Mouse (Mus musculus) spleen, adult 2 months (tissue): ENCODE data around the gene Ckmt1. TPM values are rescaled to one million over a fixed set of nuclear protein-coding genes. Genes with fewer than 3 reads are reported as not detected.
A peak's percentile ranks its signal among the peaks of the same experiment; 100 is the strongest.

Experiments
- DNase-seq, 2 experiments: peaks; one replicate each; pipeline versions ENCODE4 v3.0.0 to v3.0.0-alpha.2; 2012 to 2021; ENCODE audit warnings: low spot score in 2 of 2, low read depth in 1 of 2
- H3K27ac ChIP-seq: fragments of 200-500 bp; 2 replicates; pipeline ENCODE4 v1.5.1; 2012; ENCODE audit warnings: low read length, inconsistent platforms; ENCODE audit not compliant: insufficient read depth
- H3K27me3 ChIP-seq: fragments of 200-500 bp; 2 replicates; pipeline ENCODE4 v1.6.1; 2012; ENCODE audit warnings: mild to moderate bottlenecking, moderate library complexity, low read length, inconsistent platforms; ENCODE audit not compliant: control insufficient read depth, insufficient read depth
- H3K36me3 ChIP-seq: fragments of 200-500 bp; 2 replicates; pipeline ENCODE4 v1.6.1; 2012; ENCODE audit warnings: mild to moderate bottlenecking, low read length, inconsistent platforms; ENCODE audit not compliant: control insufficient read depth, insufficient read depth
- H3K4me1 ChIP-seq: fragments of 200-500 bp; 2 replicates; pipeline ENCODE4 v1.6.1; 2011; ENCODE audit warnings: inconsistent platforms; ENCODE audit not compliant: control insufficient read depth, insufficient read depth, insufficient read length
- H3K4me3 ChIP-seq: fragments of 200-500 bp; 2 replicates; pipeline ENCODE4 v1.5.1; 2011; ENCODE audit warnings: mild to moderate bottlenecking, inconsistent platforms; ENCODE audit not compliant: insufficient read depth, insufficient read length; ENCODE audit errors: extremely low read depth
- CTCF ChIP-seq: fragments of 200-500 bp; IDR thresholded peaks from 2 replicates; pipeline ENCODE4 v1.5.1; 2011; ENCODE audit warnings: mild to moderate bottlenecking, inconsistent platforms; ENCODE audit not compliant: insufficient read depth, insufficient read length, insufficient replicate concordance; ENCODE audit errors: extremely low read depth
- POLR2A ChIP-seq: fragments of 200-500 bp; IDR thresholded peaks from 2 replicates; pipeline ENCODE4 v1.6.1; 2011; ENCODE audit warnings: low read depth, low read length, inconsistent platforms
- WGBS: fragments of 180-500 bp; shearing (Covaris S2); methylation state at CpG from one replicate; pipeline ENCODE4 v1.1.7; 2018; 5-methylcytosine and 5-hydroxymethylcytosine counted together
- polyA plus RNA-seq: library from polyadenylated mRNA; depleted of rRNA; stranded (reverse); fragments of >200 nt; gene quantifications from 2 replicates; pipeline ENCODE4 v1.2.3, GENCODE M21; 2012

The Ckmt1 gene
- polyA plus RNA-seq, 1 experiment, result 0.36 TPM

GRCm38 (mm10) chr2:121353156-121353555 is 4.4 kb upstream of the Ckmt1 start:
- Histone ChIP-seq H3K27me3 (peaks cover 4% of the 10 kb centered on the region; the same call in 1 of the 2 replicates), H3K27ac (no peak overlapping the region), H3K4me3 (no peak overlapping the region), H3K36me3 (no peaks in the 10 kb centered on the region), H3K4me1 (no peaks in the 10 kb centered on the region)
- 78% methylated on average over 8 of the region's 8 CpGs for WGBS
- DNase-seq, result no peak
- no peak for TF ChIP-seq CTCF
- no peak for TF ChIP-seq POLR2A

GRCm38 (mm10) chr2:121354378-121354777 is 3.1 kb upstream of the Ckmt1 start:
- peaks cover 12% of the 10 kb centered on the region for H3K27me3 ChIP-seq
- H3K36me3 ChIP-seq, result no peaks in the 10 kb centered on the region
- peak overlapping the region; percentile 80; the same call in 1 of the 2 replicates for H3K4me3 ChIP-seq
- H3K27ac ChIP-seq, result no peak overlapping the region
- no peak for DNase-seq
- H3K4me1 ChIP-seq, result peaks cover 5% of the 10 kb centered on the region; the same call in 1 of the 2 replicates
- WGBS, result 4% methylated on average over 6 of the region's 6 CpGs
- TF ChIP-seq CTCF (no peak), POLR2A (no peak)

GRCm38 (mm10) chr2:121354820-121355592 is 2.5 kb upstream of the Ckmt1 start, which contains the start of gene Ppip5k1:
TSS of gene Ppip5k1 (minus strand) at chr2:121355396.
- H3K27me3 ChIP-seq, result peaks cover 13% of the 10 kb centered on the region
- H3K4me1 ChIP-seq, result peaks cover 5% of the 10 kb centered on the region; the same call in 1 of the 2 replicates
- H3K4me3 ChIP-seq, result peak within 1 kb of the TSS; percentile 80
- H3K27ac ChIP-seq, result no peak within 1 kb of the TSS
- H3K36me3 ChIP-seq, result no peaks in the 10 kb centered on the region
- WGBS, result under 1% methylated on average over 58 of the region's 58 CpGs
- peak; percentile 90 for TF ChIP-seq CTCF
- TF ChIP-seq POLR2A, result no peak
- DNase-seq, result peak; percentile 83 to 97

GRCm38 (mm10) chr2:121357961-121358360 is 447 bp downstream of the Ckmt1 start:
- Histone ChIP-seq H3K4me3 (no peak overlapping the region), H3K27ac (no peak overlapping the region), H3K36me3 (no peaks in the 10 kb centered on the region), H3K4me1 (peaks cover 5% of the 10 kb centered on the region; the same call in 1 of the 2 replicates), H3K27me3 (peaks cover 13% of the 10 kb centered on the region)
- DNase-seq, result no peak
- TF ChIP-seq POLR2A (no peak), CTCF (no peak)
- 2% methylated on average over 4 of the region's 4 CpGs for WGBS

DNA sequence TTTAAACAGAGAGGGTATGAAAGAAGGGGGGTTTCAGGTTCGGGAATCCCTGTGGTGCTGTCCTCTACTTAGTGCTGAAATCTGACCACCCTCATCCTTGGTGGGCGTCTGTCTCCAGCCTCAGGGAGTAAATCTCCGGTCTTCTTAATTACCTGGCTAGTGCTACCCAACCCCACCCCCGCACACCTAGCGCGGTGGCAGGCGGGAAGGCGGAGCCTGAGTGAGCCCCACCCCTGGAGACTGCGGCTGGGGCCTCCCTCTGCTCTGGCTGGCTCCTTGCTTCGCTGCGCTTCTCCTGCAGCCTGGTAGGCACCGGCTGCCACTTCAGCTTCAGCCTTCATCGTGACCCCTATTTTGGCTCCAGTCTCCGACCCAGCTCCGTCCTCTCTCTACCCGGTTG is 867 bp downstream of the Ckmt1 start:
- peaks cover 5% of the 10 kb centered on the region; the same call in 1 of the 2 replicates for H3K4me1 ChIP-seq
- 5% methylated on average over 16 of the region's 16 CpGs for WGBS
- peaks cover 13% of the 10 kb centered on the region for H3K27me3 ChIP-seq
- DNase-seq, result peak in 1 of 2 experiments; percentile 39
- no peaks in the 10 kb centered on the region for H3K36me3 ChIP-seq
- TF ChIP-seq POLR2A (no peak), CTCF (no peak)
- no peak overlapping the region for H3K27ac ChIP-seq
- H3K4me3 ChIP-seq, result no peak overlapping the region

DNA sequence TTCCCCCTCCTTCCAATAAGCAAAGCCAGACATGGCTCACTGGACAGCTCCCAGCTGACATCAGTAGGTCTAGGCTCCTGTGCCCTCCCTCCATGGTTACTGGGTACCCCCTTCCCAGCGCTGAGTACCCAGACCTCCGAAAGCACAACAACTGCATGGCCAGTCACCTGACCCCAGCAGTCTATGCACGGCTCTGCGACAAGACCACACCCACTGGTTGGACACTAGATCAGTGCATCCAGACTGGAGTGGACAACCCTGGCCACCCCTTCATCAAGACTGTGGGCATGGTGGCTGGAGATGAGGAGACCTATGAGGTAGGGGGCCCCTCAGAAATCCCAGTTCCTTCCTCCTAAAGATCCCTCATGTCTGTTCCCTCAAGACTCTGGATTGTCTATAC is 1.9 kb downstream of the Ckmt1 start:
- no peak overlapping the region for H3K4me3 ChIP-seq
- DNase-seq, result no peak
- no peak overlapping the region for H3K27ac ChIP-seq
- TF ChIP-seq CTCF (no peak), POLR2A (no peak)
- H3K27me3 ChIP-seq, result peaks cover 13% of the 10 kb centered on the region
- peaks cover 5% of the 10 kb centered on the region; the same call in 1 of the 2 replicates for H3K4me1 ChIP-seq
- WGBS, result 59% methylated on average over 4 of the region's 4 CpGs
- no peaks in the 10 kb centered on the region for H3K36me3 ChIP-seq

DNA sequence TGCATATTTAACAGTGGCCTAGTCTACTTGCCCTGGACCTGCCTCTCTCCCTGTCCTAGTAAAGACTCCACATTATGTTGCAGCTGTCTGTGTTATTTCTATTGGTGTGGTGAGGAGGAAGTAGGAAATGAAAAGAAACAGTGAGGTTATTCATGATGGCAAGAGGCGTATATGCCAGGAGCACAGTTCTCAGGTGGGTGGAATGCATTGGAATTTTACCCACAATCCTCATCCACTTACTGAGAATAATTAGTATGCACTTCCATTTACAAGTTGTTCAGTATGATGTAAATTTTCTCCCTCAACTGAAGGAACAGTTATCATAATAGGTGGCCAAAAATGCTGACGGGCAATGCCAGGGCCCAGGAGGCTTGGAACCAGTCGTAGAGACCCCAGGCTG is 6.1 kb downstream of the Ckmt1 start:
- Histone ChIP-seq H3K36me3 (no peaks in the 10 kb centered on the region), H3K4me3 (no peak overlapping the region), H3K27me3 (peaks cover 5% of the 10 kb centered on the region; the same call in 1 of the 2 replicates), H3K4me1 (0 out of 2 replicates have a peak, but pooled peaks cover under 1% of the 10 kb centered on the region), H3K27ac (no peak overlapping the region)
- DNase-seq, result no peak
- no peak for TF ChIP-seq POLR2A
- no peak for TF ChIP-seq CTCF
- WGBS, result 86% methylated on average over 3 of the region's 3 CpGs
